Mouse (Mus musculus) forebrain, embryonic 11.5 days (tissue): ENCODE results near the gene Pm20d1. TPM values are rescaled to one million over a fixed set of nuclear protein-coding genes. Genes with fewer than 3 reads are reported as not detected.

Source experiments
- polyA plus RNA-seq: library from polyadenylated mRNA; unstranded; fragments of >200 nt; fragmentation: Nextera tagmentation; extraction: Ambion mirVana; gene quantifications from 2 replicates; pipeline ENCODE4 v1.2.1, GENCODE M21; 2014

The Pm20d1 gene
- polyA plus RNA-seq, 1 experiment from 2014 or later = 0.86 TPM

Other genes with a start within 250 kb of the Pm20d1 start
- 0.09 TPM in 1 of 2 replicates, not detected in the other for gene Avpr1b, start 198.1 kb upstream of the Pm20d1 start, polyA plus RNA-seq
- gene Ctse, start 159.1 kb upstream of the Pm20d1 start, polyA plus RNA-seq = 0.35 TPM in 1 of 2 replicates, not detected in the other
- 0.40 and 0.61 TPM in 2 replicates for gene Rab7b, start 108.7 kb upstream of the Pm20d1 start, polyA plus RNA-seq
- not detected in 2 replicates for gene Slc26a9, start 53.4 kb upstream of the Pm20d1 start, polyA plus RNA-seq
- 12.5 and 13.0 TPM in 2 replicates for gene Slc41a1, start 30.1 kb downstream of the Pm20d1 start, polyA plus RNA-seq
- 13.1 and 15.2 TPM in 2 replicates for gene Rab29, start 69.8 kb downstream of the Pm20d1 start, polyA plus RNA-seq
- gene Nucks1, start 113.2 kb downstream of the Pm20d1 start, polyA plus RNA-seq = 69.7 and 69.9 TPM in 2 replicates
- gene Slc45a3, start 165.6 kb downstream of the Pm20d1 start, polyA plus RNA-seq = 8.4 and 9.4 TPM in 2 replicates
- gene Elk4, start 210.2 kb downstream of the Pm20d1 start, polyA plus RNA-seq = 19.8 and 20.3 TPM in 2 replicates